ENCODE assay signal across 8 mouse cellular contexts in genomic region chr4:140957725-140958124, GRCm38 (mm10). TPM values are rescaled to one million over a fixed set of nuclear protein-coding genes. Genes with fewer than 3 reads are reported as not detected.
A peak's percentile ranks its signal among the peaks of the same experiment; 100 is the strongest.
DNase-seq lines count a peak whose midpoint lies in the region; ATAC-seq and TF ChIP-seq lines count a peak whose summit lies in the region.

No protein-coding gene starts in this region.

- no peak for TF ChIP-seq POLR2A in bone marrow macrophage, adult 2 months (IDR thresholded peaks at IDR 0.05; ENCODE audit: borderline replicate concordance, low read depth, low read length)
- no peak for TF ChIP-seq POLR2A in myocyte (IDR thresholded peaks at IDR 0.05; ENCODE audit: insufficient read length, low read depth)

- peak overlapping the region; percentile 77 for H3K4me2 ChIP-seq in heart, embryonic 11.5 days
- peak overlapping the region; percentile 76 for H3K4me2 ChIP-seq in kidney, embryonic 15.5 days
- H3K4me2 ChIP-seq in liver, embryonic 12.5 days, result peak overlapping the region; percentile 64
- H3K4me2 ChIP-seq in myocyte (ENCODE audit: low read depth), result peak overlapping the region; percentile 63
- peak overlapping the region; percentile 87 for H3K4me2 ChIP-seq in stomach, embryonic 14.5 days (replicated peaks; ENCODE audit: low read depth, low read length)

- peak; percentile 57 for ATAC-seq in erythroblast, adult 5-6 weeks (replicated peaks; ENCODE audit: low FRiP score, poor library complexity, severe bottlenecking)
- ATAC-seq in heart, embryonic 11.5 days (replicated peaks; ENCODE audit: insufficient number of reproducible peaks, low FRiP score, low TSS enrichment), result no peak
- no peak for ATAC-seq in kidney, embryonic 15.5 days (replicated peaks; ENCODE audit: low FRiP score)
- no peak for ATAC-seq in liver, embryonic 12.5 days
- ATAC-seq in stomach, embryonic 14.5 days (ENCODE audit: insufficient number of reproducible peaks, insufficient read depth, low FRiP score, low read depth), result no peak

- no peaks in the 10 kb centered on the region for H3K9me3 ChIP-seq in heart, embryonic 11.5 days (replicated peaks; ENCODE audit: control insufficient read depth, low read length)
- no peaks in the 10 kb centered on the region for H3K9me3 ChIP-seq in kidney, embryonic 15.5 days (replicated peaks)
- H3K9me3 ChIP-seq in liver, embryonic 12.5 days (replicated peaks), result no peaks in the 10 kb centered on the region
- no peaks in the 10 kb centered on the region for H3K9me3 ChIP-seq in stomach, embryonic 14.5 days (ENCODE audit: control insufficient read depth, low read depth, low read length)

- no peak overlapping the region for H3K27ac ChIP-seq in bone marrow macrophage, adult 2 months (ENCODE audit: insufficient read depth, low read depth, low read length)
- peak overlapping the region; percentile 50; the same call in 1 of the 2 replicates for H3K27ac ChIP-seq in heart, embryonic 11.5 days (ENCODE audit: low read depth, low read length)
- H3K27ac ChIP-seq in kidney, embryonic 15.5 days, result 0 out of 2 replicates have a peak overlapping the region, but pooled peaks have one; percentile 29
- no peak overlapping the region for H3K27ac ChIP-seq in liver, embryonic 12.5 days
- no peak overlapping the region for H3K27ac ChIP-seq in stomach, embryonic 14.5 days (ENCODE audit: low read length)

- H3K4me1 ChIP-seq in bone marrow macrophage, adult 2 months (ENCODE audit: control insufficient read depth, insufficient read depth, low read length), result peaks cover 25% of the 10 kb centered on the region
- H3K4me1 ChIP-seq in heart, embryonic 11.5 days (ENCODE audit: control insufficient read depth, insufficient read depth, low read length), result peaks cover 14% of the 10 kb centered on the region
- peaks cover 25% of the 10 kb centered on the region for H3K4me1 ChIP-seq in kidney, embryonic 15.5 days
- H3K4me1 ChIP-seq in liver, embryonic 12.5 days, result peaks cover 25% of the 10 kb centered on the region
- peaks cover 10% of the 10 kb centered on the region for H3K4me1 ChIP-seq in stomach, embryonic 14.5 days (ENCODE audit: control insufficient read depth, insufficient read depth, low read length)

- TF ChIP-seq CTCF in bone marrow macrophage, adult 2 months (IDR thresholded peaks at IDR 0.05; ENCODE audit: low read depth, low read length), result peak; percentile 73

- H3K79me2 ChIP-seq in myocyte (ENCODE audit: control insufficient read depth, insufficient read depth), result peaks cover 13% of the 10 kb centered on the region

- H3ac ChIP-seq in myocyte (ENCODE audit: control insufficient read depth, insufficient read length), result no peak overlapping the region

- H3K36me3 ChIP-seq in heart, embryonic 11.5 days (ENCODE audit: control insufficient read depth, insufficient read depth, low read length), result no peaks in the 10 kb centered on the region
- H3K36me3 ChIP-seq in kidney, embryonic 15.5 days, result no peaks in the 10 kb centered on the region
- no peaks in the 10 kb centered on the region for H3K36me3 ChIP-seq in liver, embryonic 12.5 days
- H3K36me3 ChIP-seq in myocyte (ENCODE audit: control insufficient read depth, insufficient read depth), result no peaks in the 10 kb centered on the region
- no peaks in the 10 kb centered on the region for H3K36me3 ChIP-seq in stomach, embryonic 14.5 days (ENCODE audit: control insufficient read depth, insufficient read depth, low read length)

- no peaks in the 10 kb centered on the region for H3K27me3 ChIP-seq in heart, embryonic 11.5 days (ENCODE audit: control insufficient read depth, insufficient read depth, low read length)
- H3K27me3 ChIP-seq in kidney, embryonic 15.5 days, result 0 out of 2 replicates have a peak, but pooled peaks cover 3% of the 10 kb centered on the region
- H3K27me3 ChIP-seq in liver, embryonic 12.5 days (replicated peaks), result peaks cover 30% of the 10 kb centered on the region
- H3K27me3 ChIP-seq in myocyte (ENCODE audit: control insufficient read depth, insufficient read depth, insufficient read length), result no peaks in the 10 kb centered on the region
- H3K27me3 ChIP-seq in stomach, embryonic 14.5 days (ENCODE audit: control insufficient read depth, insufficient read depth, low read length), result no peaks in the 10 kb centered on the region

- peak overlapping the region; percentile 25 for H3K4me3 ChIP-seq in bone marrow macrophage, adult 2 months (ENCODE audit: insufficient read depth, low read length)
- H3K4me3 ChIP-seq in heart, embryonic 11.5 days (ENCODE audit: low read depth, low read length), result peak overlapping the region; percentile 42
- H3K4me3 ChIP-seq in kidney, embryonic 15.5 days (replicated peaks), result peak overlapping the region; percentile 44
- H3K4me3 ChIP-seq in liver, embryonic 12.5 days, result peak overlapping the region; percentile 40
- H3K4me3 ChIP-seq in myocyte, result no peak overlapping the region
- peak overlapping the region; percentile 31 for H3K4me3 ChIP-seq in stomach, embryonic 14.5 days (ENCODE audit: low read depth, low read length)

- H3K9ac ChIP-seq in heart, embryonic 11.5 days (ENCODE audit: low read depth, low read length), result peak overlapping the region; percentile 62
- H3K9ac ChIP-seq in kidney, embryonic 15.5 days, result peak overlapping the region; percentile 33; the same call in 1 of the 2 replicates
- no peak overlapping the region for H3K9ac ChIP-seq in liver, embryonic 12.5 days
- no peak overlapping the region for H3K9ac ChIP-seq in stomach, embryonic 14.5 days (replicated peaks; ENCODE audit: low read depth, low read length)

- WGBS in heart, embryonic 11.5 days (ENCODE audit: insufficient replicate concordance), result 2% methylated on average over 13 of the region's 13 CpGs
- WGBS in kidney, embryonic 15.5 days, result under 1% methylated on average over 13 of the region's 13 CpGs
- WGBS in liver, embryonic 12.5 days (ENCODE audit: insufficient replicate concordance), result 5% methylated on average over 13 of the region's 13 CpGs
- WGBS in stomach, embryonic 14.5 days, result 2% methylated on average over 13 of the region's 13 CpGs

- DNase-seq in B cell, adult 2 months, result peak; percentile 91

TF ChIP-seq in myocyte, 11 proteins besides CTCF, POLR2A, EP300 and RAD21 (continues in another document):
- no peak for TF ChIP-seq USF1 (IDR thresholded peaks at IDR 0.05; ENCODE audit: low read depth)
- no peak for TF ChIP-seq SRF (IDR thresholded peaks at IDR 0.05; ENCODE audit: control insufficient read depth, insufficient read length, low read depth)
- no peak for TF ChIP-seq REST (IDR thresholded peaks at IDR 0.05; ENCODE audit: insufficient read depth, insufficient read length)
- TF ChIP-seq MYOG (IDR thresholded peaks at IDR 0.05; ENCODE audit: control insufficient read depth in 1 of 3, insufficient read depth in 1 of 3, insufficient read length in 2 of 3, low read depth in 2 of 3), result peak in 2 of 3 experiments; percentile 22 to 69
- TF ChIP-seq MAX (IDR thresholded peaks at IDR 0.05; ENCODE audit: low read depth), result no peak
- no peak for TF ChIP-seq TCF12 (IDR thresholded peaks at IDR 0.05; ENCODE audit: insufficient read depth, poor library complexity, severe bottlenecking)

RNA-seq across cellular contexts. Expression of gene Sdhb, which starts 3.3 kb away (rescaled TPM):
- polyA plus RNA-seq in bone marrow macrophage, adult 2 months (2012; ENCODE audit: insufficient read depth, insufficient read length, missing spikeins), result 145 and 163 TPM in 2 replicates
- 46.7 and 50.4 TPM in 2 replicates for total RNA-seq in erythroblast, adult 5-6 weeks (2015; ENCODE audit: low replicate concordance)
- total RNA-seq in erythroblast, adult 5-6 weeks (2017; ENCODE audit: low replicate concordance), result 20.5 and 34.4 TPM in 2 replicates
- 760 and 778 TPM in 2 replicates for polyA plus RNA-seq in heart, embryonic 11.5 days (2014; fragmentation: Nextera tagmentation; extraction: Ambion mirVana)
- polyA plus RNA-seq in kidney, embryonic 15.5 days (2015; fragmentation: Nextera tagmentation; extraction: Ambion mirVana), result 448 and 457 TPM in 2 replicates
- 241 and 248 TPM in 2 replicates for polyA plus RNA-seq in liver, embryonic 12.5 days (2016; fragmentation: Nextera tagmentation; extraction: Ambion mirVana)
- polyA plus RNA-seq in myocyte (2012; fragmentation: generic; extraction: Trizol), result 421 TPM
- 388 and 401 TPM in 2 replicates for polyA plus RNA-seq in stomach, embryonic 14.5 days (2014; fragmentation: Nextera tagmentation; extraction: Ambion mirVana)

RNA-seq across cellular contexts. Expression of gene Atp13a2, which starts 28.9 kb away (rescaled TPM):
- 203 and 230 TPM in 2 replicates for polyA plus RNA-seq in bone marrow macrophage, adult 2 months (2012; ENCODE audit: insufficient read depth, insufficient read length, missing spikeins)
- total RNA-seq in erythroblast, adult 5-6 weeks (2015; ENCODE audit: low replicate concordance), result 6.7 and 10.0 TPM in 2 replicates
- 4.9 and 5.9 TPM in 2 replicates for total RNA-seq in erythroblast, adult 5-6 weeks (2017; ENCODE audit: low replicate concordance)
- polyA plus RNA-seq in heart, embryonic 11.5 days (2014; fragmentation: Nextera tagmentation; extraction: Ambion mirVana), result 18.2 and 18.9 TPM in 2 replicates
- 40.5 and 45.3 TPM in 2 replicates for polyA plus RNA-seq in kidney, embryonic 15.5 days (2015; fragmentation: Nextera tagmentation; extraction: Ambion mirVana)
- 30.8 and 31.4 TPM in 2 replicates for polyA plus RNA-seq in liver, embryonic 12.5 days (2016; fragmentation: Nextera tagmentation; extraction: Ambion mirVana)
- polyA plus RNA-seq in myocyte (2012; fragmentation: generic; extraction: Trizol), result 22.0 TPM
- 36.0 and 37.1 TPM in 2 replicates for polyA plus RNA-seq in stomach, embryonic 14.5 days (2014; fragmentation: Nextera tagmentation; extraction: Ambion mirVana)

RNA-seq across cellular contexts. Expression of gene Padi2, which starts 51.6 kb away (rescaled TPM):
- 11.0 and 12.2 TPM in 2 replicates for polyA plus RNA-seq in bone marrow macrophage, adult 2 months (2012; ENCODE audit: insufficient read depth, insufficient read length, missing spikeins)
- total RNA-seq in erythroblast, adult 5-6 weeks (2015; ENCODE audit: low replicate concordance), result 5.4 and 7.1 TPM in 2 replicates
- 5.0 and 5.1 TPM in 2 replicates for total RNA-seq in erythroblast, adult 5-6 weeks (2017; ENCODE audit: low replicate concordance)
- 3.8 and 5.9 TPM in 2 replicates for polyA plus RNA-seq in heart, embryonic 11.5 days (2014; fragmentation: Nextera tagmentation; extraction: Ambion mirVana)
- polyA plus RNA-seq in kidney, embryonic 15.5 days (2015; fragmentation: Nextera tagmentation; extraction: Ambion mirVana), result 18.7 and 21.4 TPM in 2 replicates
- 2.5 and 3.7 TPM in 2 replicates for polyA plus RNA-seq in liver, embryonic 12.5 days (2016; fragmentation: Nextera tagmentation; extraction: Ambion mirVana)
- polyA plus RNA-seq in myocyte (2012; fragmentation: generic; extraction: Trizol), result 20.7 TPM
- polyA plus RNA-seq in stomach, embryonic 14.5 days (2014; fragmentation: Nextera tagmentation; extraction: Ambion mirVana), result 0.88 and 1.5 TPM in 2 replicates

RNA-seq across cellular contexts. Expression of gene Mfap2, which starts 52.5 kb away (rescaled TPM):
- not detected in 2 replicates for polyA plus RNA-seq in bone marrow macrophage, adult 2 months (2012; ENCODE audit: insufficient read depth, insufficient read length, missing spikeins)
- total RNA-seq in erythroblast, adult 5-6 weeks (2015; ENCODE audit: low replicate concordance), result not detected in 2 replicates
- total RNA-seq in erythroblast, adult 5-6 weeks (2017; ENCODE audit: low replicate concordance), result not detected in 2 replicates
- polyA plus RNA-seq in heart, embryonic 11.5 days (2014; fragmentation: Nextera tagmentation; extraction: Ambion mirVana), result 246 and 248 TPM in 2 replicates
- 340 and 433 TPM in 2 replicates for polyA plus RNA-seq in kidney, embryonic 15.5 days (2015; fragmentation: Nextera tagmentation; extraction: Ambion mirVana)
- polyA plus RNA-seq in liver, embryonic 12.5 days (2016; fragmentation: Nextera tagmentation; extraction: Ambion mirVana), result 40.7 and 46.7 TPM in 2 replicates
- polyA plus RNA-seq in myocyte (2012; fragmentation: generic; extraction: Trizol), result 0.53 TPM
- polyA plus RNA-seq in stomach, embryonic 14.5 days (2014; fragmentation: Nextera tagmentation; extraction: Ambion mirVana), result 633 and 721 TPM in 2 replicates

Comparison
In these comparisons a context has a peak if more than half of its experiments do, and no peak if none do; other contexts are left out.
1. H3K27ac ChIP-seq: peak in heart, embryonic 11.5 days (single experiment) and kidney, embryonic 15.5 days (single experiment); none in bone marrow macrophage, adult 2 months (single experiment), liver, embryonic 12.5 days (single experiment) and stomach, embryonic 14.5 days (single experiment).
2. H3K9ac ChIP-seq: peak in heart, embryonic 11.5 days (single experiment) and kidney, embryonic 15.5 days (single experiment); none in liver, embryonic 12.5 days (single experiment) and stomach, embryonic 14.5 days (single experiment).
3. Peak in every context shown above with its lines, with median percentiles within 50 percentile points of each other: H3K4me2 ChIP-seq.